Mouse (Mus musculus): ENCODE measurements around the gene Ccdc47.

Gene Ccdc47

GRCm38 (mm10) chr11:106199997-106200396 lies 16.1 kb downstream of the Ccdc47 start:
- CTCF ChIA-PET = interaction anchor here (0.6 kb wide), 1 partner anchor 299 kb away, joined by 6 read pairs; no protein-coding TSS in a partner anchor

- CTCF ChIA-PET = no interaction called here
These were observed 17.9 kb downstream of the Ccdc47 start for GRCm38 (mm10) chr11:106198277-106198676.

- CTCF ChIA-PET = interaction anchor here (0.6 to 1.1 kb wide), 2 partner anchors 31 to 80 kb away, joined by 3 to 4 read pairs; no protein-coding TSS in a partner anchor
These were observed 20.8 kb downstream of the Ccdc47 start for GRCm38 (mm10) chr11:106195341-106195740.

GRCm38 (mm10) chr11:106194891-106195290 lies 21.3 kb downstream of the Ccdc47 start:
- CTCF ChIA-PET = interaction anchor here (0.5 to 1.1 kb wide), 2 partner anchors 31 to 931 kb away, joined by 3 to 22 read pairs; no protein-coding TSS in a partner anchor

GRCm38 (mm10) chr11:106194155-106194541 lies 22.0 kb downstream of the Ccdc47 start:
- CTCF ChIA-PET = interaction anchor here (0.5 to 0.8 kb wide), 5 partner anchors 11 to 931 kb away, joined by 3 to 22 read pairs (median 6); no protein-coding TSS in a partner anchor

GRCm38 (mm10) chr11:106193371-106194154 lies 22.6 kb downstream of the Ccdc47 start:
- CTCF ChIA-PET = interaction anchor here (0.6 to 0.8 kb wide), 5 partner anchors 12 to 726 kb away, joined by 3 to 7 read pairs (median 5); no protein-coding TSS in a partner anchor

- CTCF ChIA-PET = interaction anchor here (0.6 kb wide), 2 partner anchors 75 to 641 kb away, joined by 4 to 12 read pairs; no protein-coding TSS in a partner anchor
These were observed 23.3 kb downstream of the Ccdc47 start for GRCm38 (mm10) chr11:106192657-106193370.

- CTCF ChIA-PET = interaction anchor here (0.6 to 1.1 kb wide), 2 partner anchors 34 to 641 kb away, joined by 3 to 12 read pairs; no protein-coding TSS in a partner anchor
These were observed 23.9 kb downstream of the Ccdc47 start for GRCm38 (mm10) chr11:106192241-106192640.

GRCm38 (mm10) chr11:106191716-106192115 lies 24.4 kb downstream of the Ccdc47 start:
- CTCF ChIA-PET = interaction anchor here (1.1 kb wide), 1 partner anchor 34 kb away, joined by 3 read pairs; no protein-coding TSS in a partner anchor

GRCm38 (mm10) chr11:106187326-106187725 lies 28.8 kb downstream of the Ccdc47 start:
- CTCF ChIA-PET = no interaction called here

- CTCF ChIA-PET = no interaction called here
These were observed 35.7 kb downstream of the Ccdc47 start for GRCm38 (mm10) chr11:106180449-106180801.

GRCm38 (mm10) chr11:106179711-106180448 lies 36.3 kb downstream of the Ccdc47 start:
- CTCF ChIA-PET = no interaction called here

GRCm38 (mm10) chr11:106178036-106178782 lies 37.9 kb downstream of the Ccdc47 start:
- CTCF ChIA-PET = no interaction called here

GRCm38 (mm10) chr11:106176372-106176771 lies 39.8 kb downstream of the Ccdc47 start:
- CTCF ChIA-PET = no interaction called here

- CTCF ChIA-PET = no interaction called here
These were observed 41.1 kb downstream of the Ccdc47 start for GRCm38 (mm10) chr11:106175081-106175480.

- CTCF ChIA-PET = no interaction called here
These were observed 41.8 kb downstream of the Ccdc47 start for GRCm38 (mm10) chr11:106174372-106174771.

- CTCF ChIA-PET = interaction anchor here (0.6 kb wide), 1 partner anchor 12 kb away, joined by 3 read pairs; the partner anchor contains the start of genes Gm10840 and Limd2
These were observed 42.9 kb downstream of the Ccdc47 start for GRCm38 (mm10) chr11:106173228-106173627.

GRCm38 (mm10) chr11:106170807-106171206 lies 45.3 kb downstream of the Ccdc47 start:
- CTCF ChIA-PET = interaction anchor here (0.7 to 1.4 kb wide), 3 partner anchors 9 to 170 kb away, joined by 4 to 8 read pairs (median 7); no protein-coding TSS in a partner anchor

- CTCF ChIA-PET = interaction anchor here (0.6 kb wide), 1 partner anchor 27 kb away, joined by 6 read pairs; no protein-coding TSS in a partner anchor
These were observed 48.7 kb downstream of the Ccdc47 start for GRCm38 (mm10) chr11:106167435-106167834.

- CTCF ChIA-PET = interaction anchor here (0.9 kb wide), 1 partner anchor 31 kb away, joined by 3 read pairs; no protein-coding TSS in a partner anchor
These were observed 51.5 kb downstream of the Ccdc47 start for GRCm38 (mm10) chr11:106164601-106165180.
